Mouse (Mus musculus) thymus, adult 2 months (tissue): ENCODE measurements around the gene Slc36a3.

ENCODE experiments used
- CTCF ChIP-seq: fragments of 200-500 bp; IDR thresholded peaks from 2 replicates; pipeline ENCODE4 v1.5.1; 2012; ENCODE audit warnings: mild to moderate bottlenecking, control low read depth, low read length, moderate library complexity, borderline replicate concordance; ENCODE audit not compliant: control insufficient read depth, poor library complexity, insufficient read depth; ENCODE audit errors: extremely low read depth
- POLR2A ChIP-seq: fragments of 200-500 bp; IDR thresholded peaks from 2 replicates; pipeline ENCODE4 v1.6.1; 2012; ENCODE audit warnings: mild to moderate bottlenecking, low read length, control low read depth, moderate library complexity; ENCODE audit not compliant: control insufficient read depth, poor library complexity, insufficient read depth; ENCODE audit errors: extremely low read depth

GRCm38 (mm10) chr11:55093096-55093495 lies 58.4 kb downstream of the Slc36a3 start:
- TF ChIP-seq CTCF (no peak), POLR2A (no peak)
